Mouse (Mus musculus): ENCODE measurements around the gene 1600012H06Rik.
A peak's percentile ranks its signal among the peaks of the same experiment; 100 is the strongest.
"Not testable (repeated sequence)": the region's sequence is repeated elsewhere in the genome, so short reads cannot be mapped to it uniquely, and the experiment has no call there.

Gene 1600012H06Rik

GRCm38 (mm10) chr17:14943009-14943728 lies at the start of gene 1600012H06Rik, which contains the start of gene Wdr27:
TSS of gene 1600012H06Rik (plus strand) at chr17:14943184.
TSS of gene Wdr27 (minus strand) at chr17:14943158.
- DNase-seq: peak; percentile 100

GRCm38 (mm10) chr17:14895058-14895457 lies 47.9 kb upstream of the 1600012H06Rik start:
- DNase-seq: not testable (repeated sequence)

- DNase-seq: no peak
These were observed 44.0 kb upstream of the 1600012H06Rik start for GRCm38 (mm10) chr17:14898972-14899371.

- no peak for DNase-seq
These were observed 39.8 kb upstream of the 1600012H06Rik start for GRCm38 (mm10) chr17:14903212-14903611.

- DNase-seq: no peak
These were observed 38.8 kb upstream of the 1600012H06Rik start for GRCm38 (mm10) chr17:14904206-14904605.

- DNase-seq: peak; percentile 83
These were observed 38.2 kb upstream of the 1600012H06Rik start for GRCm38 (mm10) chr17:14904637-14905265.

- no peak for DNase-seq
These were observed 36.4 kb upstream of the 1600012H06Rik start for GRCm38 (mm10) chr17:14906611-14907010.

GRCm38 (mm10) chr17:14907136-14907535 lies 35.8 kb upstream of the 1600012H06Rik start:
- DNase-seq: no peak

GRCm38 (mm10) chr17:14909331-14909730 lies 33.7 kb upstream of the 1600012H06Rik start:
- DNase-seq: no peak

GRCm38 (mm10) chr17:14910771-14911170 lies 32.2 kb upstream of the 1600012H06Rik start:
- DNase-seq: no peak

- peak; percentile 18 for DNase-seq
These were observed 30.6 kb upstream of the 1600012H06Rik start for GRCm38 (mm10) chr17:14912420-14912819.

GRCm38 (mm10) chr17:14912981-14913380 lies 30.0 kb upstream of the 1600012H06Rik start:
- DNase-seq: no peak

GRCm38 (mm10) chr17:14914401-14914800 lies 28.6 kb upstream of the 1600012H06Rik start:
- DNase-seq: no peak

GRCm38 (mm10) chr17:14917866-14918265 lies 25.1 kb upstream of the 1600012H06Rik start:
- DNase-seq: no peak

GRCm38 (mm10) chr17:14921582-14921981 lies 21.4 kb upstream of the 1600012H06Rik start:
- DNase-seq: no peak

- no peak for DNase-seq
These were observed 15.3 kb upstream of the 1600012H06Rik start for GRCm38 (mm10) chr17:14927644-14928218.

- DNase-seq: no peak
These were observed 14.4 kb upstream of the 1600012H06Rik start for GRCm38 (mm10) chr17:14928631-14929030.

GRCm38 (mm10) chr17:14930697-14931096 lies 12.3 kb upstream of the 1600012H06Rik start:
- no peak for DNase-seq

- DNase-seq: no peak
These were observed 11.5 kb upstream of the 1600012H06Rik start for GRCm38 (mm10) chr17:14931469-14931868.

- DNase-seq: not testable (repeated sequence)
These were observed 7.7 kb upstream of the 1600012H06Rik start for GRCm38 (mm10) chr17:14935280-14935679.

- no peak for DNase-seq
These were observed 7.0 kb upstream of the 1600012H06Rik start for GRCm38 (mm10) chr17:14935841-14936605.

- DNase-seq: peak; percentile 13
These were observed 803 bp upstream of the 1600012H06Rik start for GRCm38 (mm10) chr17:14942181-14942580.

- DNase-seq: no peak
These were observed 710 bp downstream of the 1600012H06Rik start for GRCm38 (mm10) chr17:14943729-14944059.
